Comparison of ENCODE assay signal across 8 mouse cellular contexts in genomic region chr5:115516081-115516907, GRCm38 (mm10). TPM values are rescaled to one million over a fixed set of nuclear protein-coding genes. Genes with fewer than 3 reads are reported as not detected.
DNase-seq lines count a peak whose midpoint lies in the region; ATAC-seq lines count a peak whose summit lies in the region.

No protein-coding gene starts in this region.

- DNase-seq in layer of hippocampus, adult 9-11 months: peak; percentile 64
- DNase-seq in layer of hippocampus, adult 9-10 months (ENCODE audit: low spot score): no peak
- peak; percentile 66 for DNase-seq in kidney, adult 9 months
- peak; percentile 78 to 85 for DNase-seq in lung, postnatal 4 days
- no peak for DNase-seq in embryo, embryonic 10.5 days (ENCODE audit: low spot score)
- DNase-seq in right cerebral cortex, adult 18-20 months: no peak
- DNase-seq in cerebellum, adult 11 months: no peak

- peak; percentile 85 for ATAC-seq in common myeloid progenitor, adult 5-6 weeks (replicated peaks; ENCODE audit: low read depth, poor library complexity, severe bottlenecking)

RNA-seq across cellular contexts. Expression of gene Pxn, which starts 9.8 kb away (rescaled TPM):
- 31.2 and 72.4 TPM in 2 replicates for total RNA-seq in common myeloid progenitor, adult 5-6 weeks (2017)

RNA-seq across cellular contexts. Expression of gene Sirt4, which starts 31.8 kb away (rescaled TPM):
- total RNA-seq in common myeloid progenitor, adult 5-6 weeks (2017): 3.6 and 14.3 TPM in 2 replicates

RNA-seq across cellular contexts. Expression of gene Rplp0, which starts 43.0 kb away (rescaled TPM):
- 1,584 and 1,794 TPM in 2 replicates for total RNA-seq in common myeloid progenitor, adult 5-6 weeks (2017)

RNA-seq across cellular contexts. Expression of gene Gcn1l1, which starts 48.8 kb away (rescaled TPM):
- total RNA-seq in common myeloid progenitor, adult 5-6 weeks (2017): 32.6 and 41.8 TPM in 2 replicates

RNA-seq across cellular contexts. Expression of gene Pla2g1b, which starts 50.2 kb away (rescaled TPM):
- total RNA-seq in common myeloid progenitor, adult 5-6 weeks (2017): not detected in 2 replicates

Comparison
In these comparisons a context has a peak if more than half of its experiments do, and no peak if none do; other contexts are left out.
1. DNase-seq: peak in layer of hippocampus, adult 9-11 months (single experiment), kidney, adult 9 months (single experiment) and lung, postnatal 4 days (2 of 2); none in layer of hippocampus, adult 9-10 months (single experiment), embryo, embryonic 10.5 days (single experiment), right cerebral cortex, adult 18-20 months (single experiment) and cerebellum, adult 11 months (single experiment).